ENCODE assay signal across 11 mouse cellular contexts in genomic region chr9:7545471-7545870, GRCm38 (mm10). TPM values are rescaled to one million over a fixed set of nuclear protein-coding genes. Genes with fewer than 3 reads are reported as not detected.
A peak's percentile ranks its signal among the peaks of the same experiment; 100 is the strongest.
DNase-seq lines count a peak whose midpoint lies in the region; ATAC-seq and TF ChIP-seq lines count a peak whose summit lies in the region.
"Had no signal": no experiment of that assay in that cellular context is flagged by ENCODE, and none has a peak within 500 bp of the region (broad histone marks: within the 10 kb centered on the region; RNA-seq: fewer than 3 reads in every experiment).

No protein-coding gene starts in this region.

- no peaks in the 10 kb centered on the region for H3K9me3 ChIP-seq in intestine, embryonic 14.5 days (ENCODE audit: control insufficient read depth, low read length)
- H3K9me3 ChIP-seq in intestine, postnatal 0 days (ENCODE audit: control insufficient read depth), result no peaks in the 10 kb centered on the region

- TF ChIP-seq CTCF in intestine, postnatal 0 days (IDR thresholded peaks at IDR 0.05; ENCODE audit: low read depth), result no peak

- no peak overlapping the region for H3K9ac ChIP-seq in intestine, embryonic 14.5 days (ENCODE audit: low read length)
- H3K9ac ChIP-seq in intestine, postnatal 0 days (ENCODE audit: low read depth, low read length), result no peak overlapping the region

- peak; percentile 72; the same call in 1 of the 2 replicates for ATAC-seq in intestine, embryonic 14.5 days (replicated peaks; ENCODE audit: low FRiP score, low TSS enrichment, low read depth)
- no peak for ATAC-seq in intestine, postnatal 0 days

- peak overlapping the region; percentile 20; the same call in 1 of the 2 replicates for H3K27ac ChIP-seq in intestine, embryonic 14.5 days (ENCODE audit: low read depth)
- no peak overlapping the region for H3K27ac ChIP-seq in intestine, postnatal 0 days (ENCODE audit: low read depth, low read length)

- H3K36me3 ChIP-seq in intestine, embryonic 14.5 days (ENCODE audit: control insufficient read depth, insufficient read depth, low read length), result no peaks in the 10 kb centered on the region
- H3K36me3 ChIP-seq in intestine, postnatal 0 days (ENCODE audit: control insufficient read depth, insufficient read depth), result no peaks in the 10 kb centered on the region

- H3K4me3 ChIP-seq in intestine, embryonic 14.5 days (ENCODE audit: low read depth, low read length), result no peak overlapping the region
- no peak overlapping the region for H3K4me3 ChIP-seq in intestine, postnatal 0 days (ENCODE audit: low read depth, low read length)

- no peak overlapping the region for H3K4me2 ChIP-seq in intestine, embryonic 14.5 days (ENCODE audit: low read length)
- H3K4me2 ChIP-seq in intestine, postnatal 0 days (replicated peaks; ENCODE audit: low read depth), result no peak overlapping the region

- peak; percentile 73 for DNase-seq in intestine, embryonic 14.5 days (ENCODE audit: low spot score)
- DNase-seq in heart, adult 18-20 months, result peak; percentile 70 to 74
- peak; percentile 11 to 17 for DNase-seq in kidney, adult 8-10 months
- peak; percentile 66 to 74 for DNase-seq in lung, postnatal 4 days
- DNase-seq in cerebellum, adult 9-10 months, result no peak
- DNase-seq in cerebellum, postnatal 14 days, result no peak
- DNase-seq in layer of hippocampus, adult 8-10 months (ENCODE audit: low spot score in 2 of 2), result no peak

- peaks cover 13% of the 10 kb centered on the region; the same call in 1 of the 2 replicates for H3K4me1 ChIP-seq in intestine, embryonic 14.5 days (replicated peaks; ENCODE audit: control insufficient read depth, insufficient read depth, low read length)
- no peaks in the 10 kb centered on the region for H3K4me1 ChIP-seq in intestine, postnatal 0 days (replicated peaks; ENCODE audit: control insufficient read depth, insufficient read depth, low read length)

- 23% methylated on average over 1 of the region's 1 CpGs for WGBS in intestine, embryonic 14.5 days
- WGBS in intestine, postnatal 0 days, result 38% methylated on average over 1 of the region's 1 CpGs

- no peaks in the 10 kb centered on the region for H3K27me3 ChIP-seq in intestine, embryonic 14.5 days (replicated peaks; ENCODE audit: control insufficient read depth, insufficient read depth, low read length)
- H3K27me3 ChIP-seq in intestine, postnatal 0 days (replicated peaks; ENCODE audit: control insufficient read depth, insufficient read depth, low read length), result no peaks in the 10 kb centered on the region

RNA-seq across cellular contexts. Expression of gene Mmp8, which starts 12.8 kb away (rescaled TPM):
- polyA plus RNA-seq in intestine, embryonic 14.5 days (2014; fragmentation: Nextera tagmentation; extraction: Ambion mirVana), result 0.23 TPM in 1 of 2 replicates, not detected in the other
- polyA plus RNA-seq in intestine, postnatal 0 days (2015; fragmentation: Nextera tagmentation; extraction: Ambion mirVana), result 0.05 and 0.09 TPM in 2 replicates
- not detected for total RNA-seq in heart, adult 18-20 months (2021)
- total RNA-seq in layer of hippocampus, adult 8-10 months (2022), result not detected
- total RNA-seq: ES-E14; left cerebral cortex, postnatal 10 days had no signal

RNA-seq across cellular contexts. Expression of gene Mmp27, which starts 25.7 kb away (rescaled TPM):
- polyA plus RNA-seq in intestine, embryonic 14.5 days (2014; fragmentation: Nextera tagmentation; extraction: Ambion mirVana), result not detected in 2 replicates
- polyA plus RNA-seq in intestine, postnatal 0 days (2015; fragmentation: Nextera tagmentation; extraction: Ambion mirVana), result 0.14 and 0.26 TPM in 2 replicates
- total RNA-seq in heart, adult 18-20 months (2021), result under 1 TPM in 1 of 2 experiments, not detected in 1; 0.15 TPM
- total RNA-seq in layer of hippocampus, adult 8-10 months (2022), result not detected
- total RNA-seq: ES-E14; left cerebral cortex, postnatal 10 days had no signal
- polyA plus RNA-seq: frontal cortex, adult 2 months had no signal

RNA-seq across cellular contexts. Expression of gene Mmp10, which starts 43.3 kb away (rescaled TPM):
- polyA plus RNA-seq in intestine, embryonic 14.5 days (2014; fragmentation: Nextera tagmentation; extraction: Ambion mirVana), result 0.20 TPM in 1 of 2 replicates, not detected in the other
- 6.9 and 8.5 TPM in 2 replicates for polyA plus RNA-seq in intestine, postnatal 0 days (2015; fragmentation: Nextera tagmentation; extraction: Ambion mirVana)
- total RNA-seq in heart, adult 18-20 months (2021), result not detected
- not detected for total RNA-seq in layer of hippocampus, adult 8-10 months (2022)
- total RNA-seq: left cerebral cortex, postnatal 10 days had no signal
- polyA plus RNA-seq: frontal cortex, adult 2 months had no signal

Comparison
In these comparisons a context has a peak if more than half of its experiments do, and no peak if none do; other contexts are left out.
1. DNase-seq: peak in intestine, embryonic 14.5 days (single experiment), heart, adult 18-20 months (2 of 2), kidney, adult 8-10 months (2 of 2) and lung, postnatal 4 days (2 of 2); none in cerebellum, adult 9-10 months (single experiment), cerebellum, postnatal 14 days (0 of 2) and layer of hippocampus, adult 8-10 months (0 of 2).